Mouse (Mus musculus) skeletal muscle tissue, adult 2 months (tissue): ENCODE measurements around the gene Ddx46.
"Not testable (repeated sequence)": the region's sequence is repeated elsewhere in the genome, so short reads cannot be mapped to it uniquely, and the experiment has no call there.

Experiments
- DNase-seq: peaks from one replicate; pipeline ENCODE4 v3.0.0-alpha.2; 2012; ENCODE audit warnings: low read depth, low spot score

The Ddx46 gene

GRCm38 (mm10) chr13:55636185-55636983, 1.6 kb downstream of the Ddx46 start:
- DNase-seq: no peak

- peak; percentile 40 for DNase-seq
These were observed 5.7 kb downstream of the Ddx46 start for GRCm38 (mm10) chr13:55640480-55640879.

- no peak for DNase-seq
These were observed 9.7 kb downstream of the Ddx46 start for GRCm38 (mm10) chr13:55644525-55644924.

- DNase-seq: no peak
These were observed 15.3 kb downstream of the Ddx46 start for GRCm38 (mm10) chr13:55650098-55650497.

- no peak for DNase-seq
These were observed 16.2 kb downstream of the Ddx46 start for GRCm38 (mm10) chr13:55650980-55651379.

GRCm38 (mm10) chr13:55668550-55668949, 33.7 kb downstream of the Ddx46 start:
- DNase-seq: no peak

- DNase-seq: no peak
These were observed 37.9 kb downstream of the Ddx46 start for GRCm38 (mm10) chr13:55672711-55673110.

GRCm38 (mm10) chr13:55677364-55677763, 42.5 kb downstream of the Ddx46 start:
- DNase-seq: no peak

GRCm38 (mm10) chr13:55682201-55682600, 47.4 kb downstream of the Ddx46 start:
- no peak for DNase-seq

- no peak for DNase-seq
These were observed 48.8 kb downstream of the Ddx46 start for GRCm38 (mm10) chr13:55683581-55683980.

GRCm38 (mm10) chr13:55686107-55686633, 51.3 kb downstream of the Ddx46 start:
- DNase-seq: no peak

- DNase-seq: no peak
These were observed 53.2 kb downstream of the Ddx46 start for GRCm38 (mm10) chr13:55687927-55688602.

- DNase-seq: peak; percentile 94
These were observed 57.9 kb downstream of the Ddx46 start, which contains the start of gene B230219D22Rik for GRCm38 (mm10) chr13:55692535-55693242. Gene B230219D22Rik, plus strand, starts transcription at chr13:55693124.

- no peak for DNase-seq
These were observed 58.5 kb downstream of the Ddx46 start for GRCm38 (mm10) chr13:55693243-55693721.

GRCm38 (mm10) chr13:55694110-55694509, 59.3 kb downstream of the Ddx46 start:
- DNase-seq: no peak

- not testable (repeated sequence) for DNase-seq
These were observed 61.2 kb downstream of the Ddx46 start for GRCm38 (mm10) chr13:55695989-55696388.

GRCm38 (mm10) chr13:55704301-55704700, 69.5 kb downstream of the Ddx46 start:
- no peak for DNase-seq

GRCm38 (mm10) chr13:55712846-55713245, 78.0 kb downstream of the Ddx46 start:
- no peak for DNase-seq

GRCm38 (mm10) chr13:55714501-55715166, 79.8 kb downstream of the Ddx46 start, which contains the start of gene Txndc15:
Gene Txndc15, plus strand, starts transcription at chr13:55714650.
- DNase-seq: peak; percentile 79

- DNase-seq: no peak
These were observed 80.3 kb downstream of the Ddx46 start for GRCm38 (mm10) chr13:55715167-55715512.

GRCm38 (mm10) chr13:55715908-55716510, 81.2 kb downstream of the Ddx46 start:
- no peak for DNase-seq
